Mouse (Mus musculus) CH12.LX (cell line): ENCODE measurements around the gene Diaph2. TPM values are rescaled to one million over a fixed set of nuclear protein-coding genes. Genes with fewer than 3 reads are reported as not detected.

Experiments
- DNase-seq: peaks from one replicate; pipeline ENCODE4 v3.0.0-alpha.2; 2013; ENCODE audit errors: extremely low read depth
- H3K27ac ChIP-seq: 2 replicates; pipeline ENCODE4 v1.5.1; 2012; ENCODE audit warnings: low read depth, mild to moderate bottlenecking, control low read depth, moderate library complexity; ENCODE audit not compliant: insufficient read depth
- H3K27me3 ChIP-seq: replicated peaks from 2 replicates; pipeline ENCODE3; 2012; ENCODE audit warnings: inconsistent platforms
- H3K36me3 ChIP-seq, 2 experiments: replicated peaks in 1 of 2; 2 replicates each; pipeline versions ENCODE3 to v1.6.1; 2012; ENCODE audit warnings: inconsistent platforms in 1 of 2, low read length in 1 of 2, mild to moderate bottlenecking in 1 of 2, mixed read lengths in 1 of 2, moderate library complexity in 1 of 2; ENCODE audit not compliant: control insufficient read depth in 1 of 2, insufficient read depth in 1 of 2
- H3K4me1 ChIP-seq, 2 experiments: 2 replicates each; pipeline ENCODE4 v1.6.1; 2012; ENCODE audit warnings: inconsistent platforms in 1 of 2, moderate library complexity in 1 of 2; ENCODE audit not compliant: insufficient read depth in 2 of 2, control insufficient read depth in 1 of 2
- H3K4me2 ChIP-seq: 2 replicates; pipeline ENCODE4 v1.6.1; 2012; ENCODE audit warnings: low read depth, mild to moderate bottlenecking, control low read depth; ENCODE audit not compliant: poor library complexity, insufficient read depth, severe bottlenecking
- H3K4me3 ChIP-seq, 3 experiments: fragments of 150-350 bp in 1 of 3; sonication (generic) in 1 of 3; replicated peaks in 1 of 3; 2 replicates each; pipeline versions ENCODE3 to v1.5.1; 2011 to 2012; ENCODE audit warnings: low read depth in 2 of 3, low read length in 2 of 3, mild to moderate bottlenecking in 2 of 3, moderate library complexity in 2 of 3, control low read depth in 1 of 3, improper control_type of control experiment in 1 of 3, inconsistent platforms in 1 of 3, mixed read lengths in 1 of 3; ENCODE audit not compliant: poor library complexity in 1 of 3
- H3K79me2 ChIP-seq: replicated peaks from 2 replicates; pipeline ENCODE4 v1.6.1; 2012; ENCODE audit warnings: mild to moderate bottlenecking, moderate library complexity; ENCODE audit not compliant: control insufficient read depth, poor library complexity, insufficient read depth, severe bottlenecking; ENCODE audit errors: extremely low read depth
- H3K9ac ChIP-seq: 2 replicates; pipeline ENCODE4 v1.6.1; 2012; ENCODE audit warnings: low read depth, mild to moderate bottlenecking, control low read depth, moderate library complexity; ENCODE audit not compliant: insufficient read depth
- H3K9me3 ChIP-seq: replicated peaks from 2 replicates; pipeline ENCODE3; 2012; ENCODE audit warnings: low read length, inconsistent platforms, mixed read lengths
- CHD1 ChIP-seq: IDR thresholded peaks from 2 replicates; pipeline ENCODE4 v1.6.1; 2012; ENCODE audit warnings: low read depth, low read length, improper control_type of control experiment, inconsistent platforms
- CTCF ChIP-seq, 2 experiments: IDR thresholded peaks in 1 of 2; conservative IDR thresholded peaks in 1 of 2; 2 replicates each; pipeline ENCODE4 v1.5.1; 2011 to 2012; ENCODE audit warnings: low read depth in 2 of 2, low read length in 2 of 2, improper control_type of control experiment in 1 of 2, inconsistent platforms in 1 of 2, mild to moderate bottlenecking in 1 of 2, moderate library complexity in 1 of 2
- ELF1 ChIP-seq: IDR thresholded peaks from 2 replicates; pipeline ENCODE4 v1.6.1; 2014; ENCODE audit warnings: low read depth, mild to moderate bottlenecking, inconsistent platforms, low read length, improper control_type of control experiment
- EP300 ChIP-seq: IDR thresholded peaks from 2 replicates; pipeline ENCODE4 v1.6.1; 2011; ENCODE audit warnings: low read length, improper control_type of control experiment
- IRF4 ChIP-seq: IDR thresholded peaks from 2 replicates; pipeline ENCODE4 v1.6.1; 2014; ENCODE audit warnings: low read depth, mild to moderate bottlenecking, inconsistent platforms, low read length, improper control_type of control experiment
- KAT2A ChIP-seq: IDR thresholded peaks from 2 replicates; pipeline ENCODE4 v1.6.1; 2012; ENCODE audit warnings: low read length, improper control_type of control experiment, inconsistent platforms; ENCODE audit not compliant: insufficient replicate concordance
- MAX ChIP-seq: IDR thresholded peaks from 2 replicates; pipeline ENCODE4 v1.6.1; 2011; ENCODE audit warnings: low read length, improper control_type of control experiment
- MAZ ChIP-seq: IDR thresholded peaks from 2 replicates; pipeline ENCODE4 v1.6.1; 2012; ENCODE audit warnings: low read depth, mild to moderate bottlenecking, inconsistent platforms, low read length, improper control_type of control experiment, moderate library complexity
- POLR2AphosphoS2 ChIP-seq: IDR thresholded peaks from 2 replicates; pipeline ENCODE4 v1.6.1; 2011; ENCODE audit warnings: low read depth, low read length, improper control_type of control experiment
- RCOR1 ChIP-seq: conservative IDR thresholded peaks from 2 replicates; pipeline ENCODE4 v1.6.1; 2012; ENCODE audit warnings: low read depth, mild to moderate bottlenecking, inconsistent platforms, low read length, improper control_type of control experiment
- SMC3 ChIP-seq: IDR thresholded peaks from 2 replicates; pipeline ENCODE4 v1.6.1; 2011; ENCODE audit warnings: low read depth, low read length, improper control_type of control experiment
- UBTF ChIP-seq: IDR thresholded peaks from 2 replicates; pipeline ENCODE4 v1.6.1; 2012; ENCODE audit warnings: low read depth, mild to moderate bottlenecking, inconsistent platforms, low read length, improper control_type of control experiment, moderate library complexity
- USF1 ChIP-seq: IDR thresholded peaks from 2 replicates; pipeline ENCODE4 v1.6.1; 2014; ENCODE audit warnings: low read depth, mild to moderate bottlenecking, inconsistent platforms, low read length, improper control_type of control experiment
- USF2 ChIP-seq: conservative IDR thresholded peaks from 2 replicates; pipeline ENCODE4 v1.6.1; 2011; ENCODE audit warnings: low read depth, low read length, improper control_type of control experiment
- ZKSCAN1 ChIP-seq: IDR thresholded peaks from 2 replicates; pipeline ENCODE4 v1.6.1; 2012; ENCODE audit warnings: low read depth, inconsistent platforms, low read length, improper control_type of control experiment, borderline replicate concordance
- ZMIZ1 ChIP-seq: IDR thresholded peaks from 2 replicates; pipeline ENCODE4 v1.6.1; 2012; ENCODE audit warnings: low read depth, mild to moderate bottlenecking, inconsistent platforms, low read length, improper control_type of control experiment
- ZNF384 ChIP-seq: IDR thresholded peaks from 2 replicates; pipeline ENCODE4 v1.6.1; 2012; ENCODE audit warnings: low read depth, low read length, improper control_type of control experiment, inconsistent platforms
- dilution Hi-C: fragments of 300-500 bp; cut with MboI; formaldehyde crosslinking; loops from 2 replicates; pipeline ENCODE4 v1.14.3; 2020; ENCODE audit warnings: low sequenced_read_pairs; ENCODE audit not compliant: extremely low pct_unique_long_range_greater_than_20kb, extremely low pct_ligation_motif_present
- in situ Hi-C: fragments of 300-500 bp; cut with MboI; formaldehyde crosslinking; loops from 3 replicates; pipeline ENCODE4 v1.14.3; 2019; ENCODE audit warnings: low sequenced_read_pairs, low pct_ligation_motif_present, low pct_unique_long_range_greater_than_20kb, mixed read lengths
- polyA plus RNA-seq: library from polyadenylated mRNA; unstranded; fragments of >175 nt; gene quantifications from 2 replicates; pipeline ENCODE4 v1.2.1, GENCODE M21; 2012; ENCODE audit warnings: low read depth; ENCODE audit not compliant: insufficient read length
- total RNA-seq, 2 experiments: library from RNA; depleted of rRNA; stranded (reverse); fragments of 300-350 nt in 1 of 2; fragments of >200 nt in 1 of 2; gene quantifications; 2 replicates each; pipeline ENCODE4 v1.2.3; 2012 to 2014

Diaph2 gene
- total and polyA plus RNA-seq, 3 experiments, result not detected

GRCm38 (mm10) chrX:130279144-130279543, 529.6 kb downstream of the Diaph2 start:
- Histone ChIP-seq H3K4me1 (no peaks in the 10 kb centered on the region), H3K9ac (no peak overlapping the region), H3K4me2 (no peak overlapping the region), H3K27me3 (no peaks in the 10 kb centered on the region), H3K9me3 (peaks cover 2% of the 10 kb centered on the region), H3K36me3 (no peaks in the 10 kb centered on the region), H3K79me2 (no peaks in the 10 kb centered on the region), H3K4me3 (no peak overlapping the region), H3K27ac (no peak overlapping the region)
- dilution Hi-C loops, result no loop called here
- in situ Hi-C loops, result no loop called here
- TF ChIP-seq POLR2AphosphoS2 (no peak), SMC3 (no peak), USF1 (no peak), MAZ (no peak)
- TF ChIP-seq, all 38 proteins: peak for 0
- no peak for DNase-seq

- Histone ChIP-seq H3K27me3 (no peaks in the 10 kb centered on the region), H3K4me2 (no peak overlapping the region), H3K4me1 (no peaks in the 10 kb centered on the region), H3K79me2 (no peaks in the 10 kb centered on the region), H3K27ac (no peak overlapping the region), H3K9ac (no peak overlapping the region), H3K9me3 (no peaks in the 10 kb centered on the region), H3K36me3 (no peaks in the 10 kb centered on the region), H3K4me3 (no peak overlapping the region)
- DNase-seq, result no peak
- TF ChIP-seq KAT2A (no peak), ZNF384 (no peak), EP300 (no peak)
- in situ Hi-C loops, result no loop called here
- dilution Hi-C loops, result no loop called here
Measured at GRCm38 (mm10) chrX:130281484-130281883, 531.9 kb downstream of the Diaph2 start.

GRCm38 (mm10) chrX:130287032-130287431, 537.5 kb downstream of the Diaph2 start:
- dilution Hi-C loops, result no loop called here
- Histone ChIP-seq H3K27me3 (no peaks in the 10 kb centered on the region), H3K4me3 (no peak overlapping the region), H3K27ac (no peak overlapping the region), H3K4me2 (no peak overlapping the region), H3K9ac (no peak overlapping the region), H3K79me2 (no peaks in the 10 kb centered on the region), H3K4me1 (no peaks in the 10 kb centered on the region), H3K36me3 (no peaks in the 10 kb centered on the region), H3K9me3 (peaks cover 2% of the 10 kb centered on the region)
- DNase-seq, result no peak
- in situ Hi-C loops, result no loop called here
- TF ChIP-seq ZMIZ1 (no peak), MAX (no peak), IRF4 (no peak), ELF1 (no peak), USF2 (no peak), ZKSCAN1 (no peak), CHD1 (no peak), RCOR1 (no peak), CTCF (conservative IDR thresholded peaks at IDR 0.05 in 1 of 2, IDR thresholded peaks at IDR 0.05 in 1 of 2; ENCODE audit: low read depth in 2 of 2, low read length in 2 of 2) (no peak), POLR2AphosphoS2 (no peak), UBTF (no peak)
